Mouse (Mus musculus): ENCODE results near the gene Gm17555. TPM values are rescaled to one million over a fixed set of nuclear protein-coding genes. Genes with fewer than 3 reads are reported as not detected.

Gene Gm17555
- polyA plus RNA-seq, 1 experiment from 2014 or later, result not detected

GRCm38 (mm10) chr2:126211011-126211680 is 3.8 kb upstream of the Gm17555 start:
- Histone ChIP-seq H3K4me1 (ENCODE audit: control insufficient read depth, insufficient read depth, low read length) (no peaks in the 10 kb centered on the region), H3K4me3 (ENCODE audit: low read length) (no peak overlapping the region), H3K27ac (ENCODE audit: low read length) (no peak overlapping the region), H3K9me3 (replicated peaks; ENCODE audit: control insufficient read depth, low read length) (no peaks in the 10 kb centered on the region), H3K27me3 (ENCODE audit: control insufficient read depth, insufficient read depth, low read length) (no peaks in the 10 kb centered on the region), H3K9ac (ENCODE audit: low read length) (no peak overlapping the region), H3K4me2 (ENCODE audit: low read depth, low read length) (no peak overlapping the region), H3K36me3 (ENCODE audit: control insufficient read depth, insufficient read depth) (no peaks in the 10 kb centered on the region)
- WGBS, result 52% methylated on average over 6 of the region's 6 CpGs
- no peak for ATAC-seq (replicated peaks; ENCODE audit: extremely low read depth, insufficient read depth, low FRiP score)

- H3K36me3 ChIP-seq (ENCODE audit: control insufficient read depth, insufficient read depth), result no peaks in the 10 kb centered on the region
- H3K27me3 ChIP-seq (ENCODE audit: control insufficient read depth, insufficient read depth, low read length), result no peaks in the 10 kb centered on the region
- no peak overlapping the region for H3K4me3 ChIP-seq (ENCODE audit: low read length)
- no peaks in the 10 kb centered on the region for H3K4me1 ChIP-seq (ENCODE audit: control insufficient read depth, insufficient read depth, low read length)
- ATAC-seq (replicated peaks; ENCODE audit: extremely low read depth, insufficient read depth, low FRiP score), result no peak
- H3K9ac ChIP-seq (ENCODE audit: low read length), result no peak overlapping the region
- H3K9me3 ChIP-seq (replicated peaks; ENCODE audit: control insufficient read depth, low read length), result 0 out of 2 replicates have a peak, but pooled peaks cover 3% of the 10 kb centered on the region
- no peak overlapping the region for H3K4me2 ChIP-seq (ENCODE audit: low read depth, low read length)
- 65% methylated on average over 4 of the region's 4 CpGs for WGBS
- no peak overlapping the region for H3K27ac ChIP-seq (ENCODE audit: low read length)
Observed at GRCm38 (mm10) chr2:126227581-126227980, 12.7 kb downstream of the Gm17555 start.

- Histone ChIP-seq H3K9me3 (replicated peaks; ENCODE audit: control insufficient read depth, low read length) (0 out of 2 replicates have a peak, but pooled peaks cover 3% of the 10 kb centered on the region), H3K4me3 (ENCODE audit: low read length) (no peak overlapping the region), H3K27ac (ENCODE audit: low read length) (no peak overlapping the region), H3K9ac (ENCODE audit: low read length) (no peak overlapping the region), H3K4me1 (ENCODE audit: control insufficient read depth, insufficient read depth, low read length) (no peaks in the 10 kb centered on the region), H3K27me3 (ENCODE audit: control insufficient read depth, insufficient read depth, low read length) (no peaks in the 10 kb centered on the region), H3K36me3 (ENCODE audit: control insufficient read depth, insufficient read depth) (no peaks in the 10 kb centered on the region), H3K4me2 (ENCODE audit: low read depth, low read length) (no peak overlapping the region)
- ATAC-seq (replicated peaks; ENCODE audit: extremely low read depth, insufficient read depth, low FRiP score), result no peak
- 65% methylated on average over 1 of the region's 1 CpGs for WGBS
Observed at GRCm38 (mm10) chr2:126231731-126232130, 16.8 kb downstream of the Gm17555 start.

GRCm38 (mm10) chr2:126236905-126237304 is 22.0 kb downstream of the Gm17555 start:
- Histone ChIP-seq H3K36me3 (ENCODE audit: control insufficient read depth, insufficient read depth) (no peaks in the 10 kb centered on the region), H3K9ac (ENCODE audit: low read length) (no peak overlapping the region), H3K4me3 (ENCODE audit: low read length) (no peak overlapping the region), H3K4me1 (ENCODE audit: control insufficient read depth, insufficient read depth, low read length) (no peaks in the 10 kb centered on the region), H3K4me2 (ENCODE audit: low read depth, low read length) (no peak overlapping the region), H3K9me3 (replicated peaks; ENCODE audit: control insufficient read depth, low read length) (no peaks in the 10 kb centered on the region), H3K27me3 (ENCODE audit: control insufficient read depth, insufficient read depth, low read length) (no peaks in the 10 kb centered on the region), H3K27ac (ENCODE audit: low read length) (no peak overlapping the region)
- WGBS, result 79% methylated on average over 4 of the region's 4 CpGs
- no peak for ATAC-seq (replicated peaks; ENCODE audit: extremely low read depth, insufficient read depth, low FRiP score)

GRCm38 (mm10) chr2:126245446-126245845 is 30.5 kb downstream of the Gm17555 start:
- no peak overlapping the region for H3K27ac ChIP-seq (ENCODE audit: low read length)
- no peaks in the 10 kb centered on the region for H3K27me3 ChIP-seq (ENCODE audit: control insufficient read depth, insufficient read depth, low read length)
- no peak for ATAC-seq (replicated peaks; ENCODE audit: extremely low read depth, insufficient read depth, low FRiP score)
- H3K4me1 ChIP-seq (ENCODE audit: control insufficient read depth, insufficient read depth, low read length), result no peaks in the 10 kb centered on the region
- 25% methylated on average over 2 of the region's 2 CpGs for WGBS
- no peak overlapping the region for H3K4me2 ChIP-seq (ENCODE audit: low read depth, low read length)
- no peaks in the 10 kb centered on the region for H3K36me3 ChIP-seq (ENCODE audit: control insufficient read depth, insufficient read depth)
- H3K9me3 ChIP-seq (replicated peaks; ENCODE audit: control insufficient read depth, low read length), result no peaks in the 10 kb centered on the region
- H3K4me3 ChIP-seq (ENCODE audit: low read length), result no peak overlapping the region
- H3K9ac ChIP-seq (ENCODE audit: low read length), result no peak overlapping the region

- Histone ChIP-seq H3K27me3 (ENCODE audit: control insufficient read depth, insufficient read depth, low read length) (no peaks in the 10 kb centered on the region), H3K36me3 (ENCODE audit: control insufficient read depth, insufficient read depth) (no peaks in the 10 kb centered on the region), H3K9ac (ENCODE audit: low read length) (no peak overlapping the region), H3K27ac (ENCODE audit: low read length) (no peak overlapping the region), H3K9me3 (replicated peaks; ENCODE audit: control insufficient read depth, low read length) (no peaks in the 10 kb centered on the region), H3K4me2 (ENCODE audit: low read depth, low read length) (no peak overlapping the region), H3K4me3 (ENCODE audit: low read length) (no peak overlapping the region), H3K4me1 (ENCODE audit: control insufficient read depth, insufficient read depth, low read length) (no peaks in the 10 kb centered on the region)
- ATAC-seq (replicated peaks; ENCODE audit: extremely low read depth, insufficient read depth, low FRiP score), result no peak
- 98% methylated on average over 2 of the region's 2 CpGs for whole genome bisulfite sequencing
Observed at GRCm38 (mm10) chr2:126248536-126248935, 33.6 kb downstream of the Gm17555 start.

- H3K4me2 ChIP-seq (ENCODE audit: low read depth, low read length), result no peak overlapping the region
Observed at GRCm38 (mm10) chr2:126252211-126252610, 37.3 kb downstream of the Gm17555 start.

More at GRCm38 (mm10) chr2:126252211-126252610, 37.3 kb downstream of the Gm17555 start:
- ATAC-seq (replicated peaks; ENCODE audit: extremely low read depth, insufficient read depth, low FRiP score), result no peak
- Histone ChIP-seq H3K9ac (ENCODE audit: low read length) (no peak overlapping the region), H3K4me3 (ENCODE audit: low read length) (no peak overlapping the region), H3K4me1 (ENCODE audit: control insufficient read depth, insufficient read depth, low read length) (no peaks in the 10 kb centered on the region), H3K9me3 (replicated peaks; ENCODE audit: control insufficient read depth, low read length) (no peaks in the 10 kb centered on the region), H3K27ac (ENCODE audit: low read length) (no peak overlapping the region), H3K27me3 (ENCODE audit: control insufficient read depth, insufficient read depth, low read length) (no peaks in the 10 kb centered on the region), H3K36me3 (ENCODE audit: control insufficient read depth, insufficient read depth) (no peaks in the 10 kb centered on the region)

Other genes with a start within 250 kb of the Gm17555 start
- 1.9 and 2.0 TPM in 2 replicates for gene Fgf7, start 180.4 kb upstream of the Gm17555 start, polyA plus RNA-seq (2015; fragmentation: Nextera tagmentation; extraction: Ambion mirVana)
- gene Fam227b, start 63.1 kb upstream of the Gm17555 start, polyA plus RNA-seq (2015; fragmentation: Nextera tagmentation; extraction: Ambion mirVana), result not detected in 2 replicates
- gene Dtwd1, start 63.0 kb upstream of the Gm17555 start, polyA plus RNA-seq (2015; fragmentation: Nextera tagmentation; extraction: Ambion mirVana), result 16.2 and 19.0 TPM in 2 replicates